Mouse (Mus musculus): ENCODE data around the gene Fam174b.

The Fam174b gene

GRCm38 (mm10) chr7:73740111-73741035, at the start of gene Fam174b:
Fam174b (plus strand) TSS chr7:73740302.
- peak; percentile 39 for DNase-seq (ENCODE audit: low read depth)

DNA sequence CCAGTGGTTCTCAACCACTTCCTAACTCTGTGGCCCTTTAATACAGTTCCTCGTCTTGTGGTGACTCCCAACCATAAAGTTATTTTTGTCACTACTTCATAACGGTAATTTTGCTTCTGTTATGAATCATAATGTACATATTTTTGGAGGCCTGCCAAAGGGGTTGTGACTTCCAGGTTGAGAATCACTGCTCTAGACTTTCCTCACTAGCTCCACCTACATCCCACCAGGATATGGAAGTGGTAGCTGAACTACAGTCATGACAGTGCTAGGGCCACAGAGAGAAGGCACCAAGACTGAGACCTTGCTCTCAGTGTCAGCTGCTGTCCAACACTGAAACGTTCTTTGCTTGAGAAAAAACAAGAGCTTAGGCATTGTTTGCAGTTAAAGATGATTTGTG, 43.0 kb upstream of the Fam174b start:
- DNase-seq (ENCODE audit: low read depth) = peak; percentile 56

GRCm38 (mm10) chr7:73704305-73704704, 35.8 kb upstream of the Fam174b start:
- peak; percentile 11 for DNase-seq (ENCODE audit: low read depth)

GRCm38 (mm10) chr7:73713506-73713905, 26.6 kb upstream of the Fam174b start:
- DNase-seq (ENCODE audit: low read depth) = no peak

- no peak for DNase-seq (ENCODE audit: low read depth)
Observed at GRCm38 (mm10) chr7:73715928-73716749, 24.0 kb upstream of the Fam174b start.

DNA sequence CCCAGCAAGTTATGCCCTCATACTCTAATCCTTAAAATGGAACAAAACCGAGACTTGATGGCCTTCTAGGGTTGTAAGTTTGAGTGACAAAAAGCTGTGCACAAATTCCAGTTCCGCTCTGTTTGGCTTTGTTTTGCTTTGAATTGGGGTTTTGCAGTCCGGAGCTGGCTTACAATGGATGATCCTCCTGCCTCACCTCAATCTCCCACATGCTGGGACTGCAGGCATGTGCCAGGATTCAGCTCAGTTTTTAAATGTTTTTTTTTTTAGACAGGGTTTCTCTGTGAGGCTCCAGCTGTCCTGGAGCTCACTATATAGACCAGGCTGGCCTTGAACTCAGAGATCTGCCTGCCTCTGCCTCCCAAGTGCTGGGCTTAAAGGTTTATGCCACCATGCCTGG, 23.3 kb upstream of the Fam174b start:
- no peak for DNase-seq (ENCODE audit: low read depth)

DNA sequence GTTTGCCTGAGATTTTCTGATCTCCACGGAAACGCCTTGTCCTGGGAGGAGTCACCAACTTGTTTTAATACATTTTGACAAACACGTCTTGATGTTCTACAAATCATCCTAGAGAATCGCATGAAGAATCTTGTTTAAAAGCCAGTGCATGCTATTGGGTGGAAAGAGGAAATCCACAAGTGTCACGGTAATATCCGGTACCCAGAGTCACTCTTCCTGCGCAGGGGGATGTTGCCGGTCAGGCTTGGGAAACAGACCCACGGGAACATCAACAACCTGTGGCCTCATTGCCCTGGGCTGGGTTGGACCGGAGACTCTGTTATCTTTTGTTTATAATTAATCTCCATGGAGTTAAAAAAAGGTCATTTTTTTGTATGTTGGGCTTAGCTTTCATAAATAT, 22.1 kb upstream of the Fam174b start:
- no peak for DNase-seq (ENCODE audit: low read depth)

- no peak for DNase-seq (ENCODE audit: low read depth)
Observed at GRCm38 (mm10) chr7:73718497-73719007, 21.6 kb upstream of the Fam174b start.

- no peak for DNase-seq (ENCODE audit: low read depth)
Observed at GRCm38 (mm10) chr7:73721046-73721445, 19.1 kb upstream of the Fam174b start.

DNA sequence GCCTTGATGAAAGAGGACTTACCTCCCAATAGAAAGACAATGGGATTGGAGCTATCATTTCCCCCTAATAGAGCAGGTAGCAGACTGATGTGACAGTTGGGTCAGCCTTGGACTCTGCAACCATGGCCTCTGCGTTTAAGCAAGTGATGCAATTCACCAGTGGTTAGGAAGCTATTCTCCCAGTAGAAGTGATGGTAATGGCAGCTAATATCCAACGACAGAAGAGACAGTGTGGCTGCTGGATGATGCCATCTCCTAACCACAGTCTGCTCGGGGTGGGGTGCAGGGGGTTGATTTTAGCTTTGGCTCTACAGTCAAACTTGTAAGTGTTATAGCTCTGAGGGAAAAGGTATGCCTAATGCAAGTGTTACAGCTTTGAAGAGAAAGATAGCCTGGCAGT, 18.3 kb upstream of the Fam174b start:
- no peak for DNase-seq (ENCODE audit: low read depth)

- no peak for DNase-seq (ENCODE audit: low read depth)
Observed at GRCm38 (mm10) chr7:73729913-73730312, 10.2 kb upstream of the Fam174b start.

DNA sequence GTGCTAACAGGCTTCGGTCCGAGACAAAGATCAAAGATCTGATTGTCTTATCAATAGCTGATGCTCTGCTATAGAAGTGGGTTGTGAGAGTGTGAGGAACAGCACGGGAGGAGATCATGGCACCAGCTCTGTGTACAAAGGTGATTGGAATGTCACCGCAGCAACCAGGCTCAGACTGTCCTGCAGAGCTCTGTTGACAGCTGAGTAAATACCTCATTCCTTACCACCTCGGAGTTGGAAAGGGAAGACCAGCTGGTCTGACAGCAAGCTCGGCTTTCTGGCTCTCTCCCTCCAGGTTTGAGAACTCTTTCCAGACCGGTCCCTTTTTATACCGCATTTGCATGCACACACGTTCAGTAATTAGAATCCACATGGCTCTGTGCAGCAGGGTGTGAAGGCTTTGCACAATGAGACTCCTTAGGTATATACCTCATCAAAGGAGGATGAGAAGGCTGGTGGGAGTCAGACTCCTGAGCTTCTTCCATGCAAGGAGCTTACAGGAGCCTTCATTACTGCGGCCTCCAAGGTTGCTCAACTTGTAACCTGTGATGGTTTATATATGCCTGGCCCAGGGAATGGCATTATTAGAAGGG, 9.6 kb upstream of the Fam174b start:
- DNase-seq (ENCODE audit: low read depth) = no peak

- DNase-seq (ENCODE audit: low read depth) = no peak
Observed at GRCm38 (mm10) chr7:73736046-73736445, 4.1 kb upstream of the Fam174b start.

- DNase-seq (ENCODE audit: low read depth) = no peak
Observed at GRCm38 (mm10) chr7:73741392-73741791, 1.3 kb downstream of the Fam174b start.

GRCm38 (mm10) chr7:73741841-73742240, 1.7 kb downstream of the Fam174b start:
- no peak for DNase-seq (ENCODE audit: low read depth)

DNA sequence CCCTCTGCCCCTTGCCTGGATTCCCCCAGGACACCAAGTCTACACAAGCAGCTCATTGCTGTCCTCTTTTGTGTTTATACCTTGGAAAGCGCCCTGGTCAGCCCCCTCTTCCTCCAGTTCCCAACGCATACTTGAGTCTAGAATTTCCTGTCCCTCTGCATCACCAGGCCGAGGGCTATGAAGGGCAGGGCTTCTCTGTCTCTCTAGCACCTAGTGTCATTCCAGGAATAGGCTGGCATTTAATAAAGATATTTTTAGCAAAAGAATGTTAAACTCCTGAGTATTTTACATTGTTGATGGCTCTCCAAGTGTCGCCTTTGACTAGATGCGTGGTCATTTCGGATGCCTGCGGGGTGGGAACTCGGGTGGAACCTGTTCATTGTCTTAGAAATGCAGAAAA, 3.0 kb downstream of the Fam174b start:
- DNase-seq (ENCODE audit: low read depth) = no peak

- no peak for DNase-seq (ENCODE audit: low read depth)
Observed at GRCm38 (mm10) chr7:73743831-73744370, 3.8 kb downstream of the Fam174b start.

- DNase-seq (ENCODE audit: low read depth) = no peak
Observed at GRCm38 (mm10) chr7:73745903-73746302, 5.8 kb downstream of the Fam174b start.

- no peak for DNase-seq (ENCODE audit: low read depth)
Observed at GRCm38 (mm10) chr7:73746836-73747235, 6.7 kb downstream of the Fam174b start.

DNA sequence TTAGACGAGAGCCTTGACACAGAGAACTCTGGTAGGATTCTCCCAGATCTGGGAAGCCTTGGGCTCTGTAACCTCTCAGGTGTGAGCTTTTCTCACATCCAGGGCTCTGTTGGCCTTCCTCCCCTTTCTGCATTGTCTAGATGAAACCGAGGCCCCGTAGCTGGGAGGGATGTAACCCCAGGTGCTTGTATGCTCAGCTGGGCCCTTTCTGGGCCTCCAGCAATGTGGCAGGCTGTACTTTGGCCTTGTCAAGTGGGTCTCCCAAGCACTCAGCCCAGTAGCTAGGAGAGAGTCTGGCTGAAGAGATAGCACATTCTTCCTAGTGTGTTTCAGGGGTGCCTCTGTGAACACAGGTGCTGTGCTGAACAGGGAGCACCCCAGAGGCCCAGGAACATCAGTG, 7.4 kb downstream of the Fam174b start:
- DNase-seq (ENCODE audit: low read depth) = no peak

GRCm38 (mm10) chr7:73748437-73749108, 8.5 kb downstream of the Fam174b start:
- no peak for DNase-seq (ENCODE audit: low read depth)

Data from induced T-regulatory cell, adult 2 months (primary cell).